Mouse (Mus musculus) heart, embryonic 11.5 days (tissue): ENCODE measurements around the gene Agpat1. TPM values are rescaled to one million over a fixed set of nuclear protein-coding genes. Genes with fewer than 3 reads are reported as not detected.

Source experiments
- ATAC-seq: fragments of 200-750 bp; cut with Nextera tagmentation; replicated peaks from 2 replicates; pipeline ENCODE4 v1.8.0; 2017; ENCODE audit warnings: moderate library complexity; ENCODE audit not compliant: insufficient number of reproducible peaks, low FRiP score, low TSS enrichment
- H3K27ac ChIP-seq: fragments of 300-500 bp; sonication (generic); 2 replicates; pipeline ENCODE4 v1.5.1; 2014; ENCODE audit warnings: mild to moderate bottlenecking, low read depth, low read length
- H3K27me3 ChIP-seq: fragments of 300-500 bp; sonication (generic); 2 replicates; pipeline ENCODE4 v1.6.1; 2014; ENCODE audit warnings: mild to moderate bottlenecking, low read length, mixed read lengths; ENCODE audit not compliant: control insufficient read depth, insufficient read depth
- H3K36me3 ChIP-seq: fragments of 300-500 bp; sonication (generic); 2 replicates; pipeline ENCODE4 v1.6.1; 2014; ENCODE audit warnings: mild to moderate bottlenecking, low read length, moderate library complexity, mixed read lengths; ENCODE audit not compliant: control insufficient read depth, insufficient read depth
- H3K4me1 ChIP-seq: fragments of 300-500 bp; sonication (generic); 2 replicates; pipeline ENCODE4 v1.6.1; 2014; ENCODE audit warnings: low read length; ENCODE audit not compliant: control insufficient read depth, insufficient read depth
- H3K4me2 ChIP-seq: fragments of 300-500 bp; sonication (generic); 2 replicates; pipeline ENCODE4 v1.6.1; 2014; ENCODE audit warnings: mild to moderate bottlenecking, moderate library complexity
- H3K4me3 ChIP-seq: fragments of 300-500 bp; sonication (generic); 2 replicates; pipeline ENCODE4 v1.5.1; 2014; ENCODE audit warnings: low read depth, low read length
- H3K9ac ChIP-seq: fragments of 300-500 bp; sonication (generic); 2 replicates; pipeline ENCODE4 v1.6.1; 2014; ENCODE audit warnings: mild to moderate bottlenecking, low read depth, low read length, moderate library complexity
- H3K9me3 ChIP-seq: fragments of 300-500 bp; sonication (generic); replicated peaks from 2 replicates; pipeline ENCODE4 v1.6.1; 2016; ENCODE audit warnings: low read length; ENCODE audit not compliant: control insufficient read depth
- WGBS: fragments of 180-500 bp; shearing (Covaris S2); extraction: QIAGEN DNeasy Blood & Tissue Kit; methylation state at CpG from one replicate; pipeline ENCODE4 v1.1.7; 2014; ENCODE audit not compliant: insufficient replicate concordance; 5-methylcytosine and 5-hydroxymethylcytosine counted together
- polyA plus RNA-seq: library from polyadenylated mRNA; unstranded; fragments of >200 nt; fragmentation: Nextera tagmentation; extraction: Ambion mirVana; gene quantifications from 2 replicates; pipeline ENCODE4 v1.2.1, GENCODE M21; 2014

Gene Agpat1
- polyA plus RNA-seq, 1 experiment from 2014 or later = 63.1 TPM

- Histone ChIP-seq H3K36me3 (peaks cover 15% of the 10 kb centered on the region), H3K4me2 (no peak overlapping the region), H3K9ac (no peak overlapping the region), H3K27me3 (peaks cover 8% of the 10 kb centered on the region), H3K4me3 (no peak overlapping the region), H3K27ac (no peak overlapping the region), H3K4me1 (peaks cover 12% of the 10 kb centered on the region; the same call in 1 of the 2 replicates), H3K9me3 (no peaks in the 10 kb centered on the region)
- no peak for ATAC-seq
- 65% methylated on average over 9 of the region's 9 CpGs for WGBS
These were observed 49.8 kb downstream of the Agpat1 start for GRCm38 (mm10) chr17:34653746-34654285.

- Histone ChIP-seq H3K27ac (no peak overlapping the region), H3K36me3 (peaks cover 15% of the 10 kb centered on the region), H3K27me3 (peaks cover 13% of the 10 kb centered on the region), H3K4me2 (no peak overlapping the region), H3K4me1 (peaks cover 14% of the 10 kb centered on the region), H3K4me3 (no peak overlapping the region), H3K9ac (no peak overlapping the region), H3K9me3 (no peaks in the 10 kb centered on the region)
- WGBS = 91% methylated on average over 13 of the region's 13 CpGs
- ATAC-seq = no peak
These were observed 50.3 kb downstream of the Agpat1 start for GRCm38 (mm10) chr17:34654392-34654791.

GRCm38 (mm10) chr17:34655160-34655559, 51.1 kb downstream of the Agpat1 start:
- Histone ChIP-seq H3K4me2 (no peak overlapping the region), H3K9ac (no peak overlapping the region), H3K9me3 (no peaks in the 10 kb centered on the region), H3K4me3 (no peak overlapping the region), H3K4me1 (peaks cover 17% of the 10 kb centered on the region), H3K27ac (no peak overlapping the region), H3K27me3 (peaks cover 19% of the 10 kb centered on the region), H3K36me3 (peaks cover 15% of the 10 kb centered on the region)
- 70% methylated on average over 7 of the region's 7 CpGs for WGBS
- ATAC-seq = peak; percentile 1; the same call in 1 of the 2 replicates

GRCm38 (mm10) chr17:34655581-34655991, 51.5 kb downstream of the Agpat1 start:
- peak; percentile 52; the same call in 1 of the 2 replicates for ATAC-seq
- no peak overlapping the region for H3K9ac ChIP-seq
- no peak overlapping the region for H3K4me3 ChIP-seq
- peaks cover 14% of the 10 kb centered on the region for H3K36me3 ChIP-seq
- 0 out of 2 replicates have a peak overlapping the region, but pooled peaks have one; percentile 35 for H3K27ac ChIP-seq
- peaks cover 17% of the 10 kb centered on the region for H3K4me1 ChIP-seq
- H3K9me3 ChIP-seq = no peaks in the 10 kb centered on the region
- no peak overlapping the region for H3K4me2 ChIP-seq
- WGBS = 39% methylated on average over 4 of the region's 4 CpGs
- peaks cover 23% of the 10 kb centered on the region for H3K27me3 ChIP-seq

- H3K27ac ChIP-seq = no peak overlapping the region
- 64% methylated on average over 8 of the region's 8 CpGs for WGBS
These were observed 52.6 kb downstream of the Agpat1 start for GRCm38 (mm10) chr17:34656666-34657065.

GRCm38 (mm10) chr17:34657271-34657670, 53.2 kb downstream of the Agpat1 start:
- WGBS = 27% methylated on average over 2 of the region's 2 CpGs
- H3K27ac ChIP-seq = no peak overlapping the region
- peaks cover 21% of the 10 kb centered on the region for H3K4me1 ChIP-seq

More at GRCm38 (mm10) chr17:34656666-34657065, 52.6 kb downstream of the Agpat1 start:
- Histone ChIP-seq H3K4me3 (no peak overlapping the region), H3K27me3 (peaks cover 29% of the 10 kb centered on the region), H3K4me2 (no peak overlapping the region), H3K4me1 (peaks cover 21% of the 10 kb centered on the region), H3K9ac (no peak overlapping the region), H3K36me3 (peaks cover 9% of the 10 kb centered on the region; the same call in 1 of the 2 replicates), H3K9me3 (no peaks in the 10 kb centered on the region)
- ATAC-seq = no peak

GRCm38 (mm10) chr17:34658145-34658544, 54.1 kb downstream of the Agpat1 start:
- H3K9me3 ChIP-seq = no peaks in the 10 kb centered on the region
- peaks cover 29% of the 10 kb centered on the region for H3K27me3 ChIP-seq
- no peak overlapping the region for H3K27ac ChIP-seq
- H3K4me3 ChIP-seq = no peak overlapping the region
- no peak overlapping the region for H3K9ac ChIP-seq
- H3K4me1 ChIP-seq = peaks cover 21% of the 10 kb centered on the region
- 75% methylated on average over 2 of the region's 2 CpGs for WGBS
- ATAC-seq = no peak
- H3K4me2 ChIP-seq = no peak overlapping the region
- 0 out of 2 replicates have a peak, but pooled peaks cover 2% of the 10 kb centered on the region for H3K36me3 ChIP-seq

More at GRCm38 (mm10) chr17:34657271-34657670, 53.2 kb downstream of the Agpat1 start:
- peaks cover 29% of the 10 kb centered on the region for H3K27me3 ChIP-seq
- H3K36me3 ChIP-seq = peaks cover 4% of the 10 kb centered on the region; the same call in 1 of the 2 replicates
- no peak overlapping the region for H3K4me3 ChIP-seq
- H3K4me2 ChIP-seq = no peak overlapping the region
- H3K9ac ChIP-seq = no peak overlapping the region
- no peak for ATAC-seq
- no peaks in the 10 kb centered on the region for H3K9me3 ChIP-seq

GRCm38 (mm10) chr17:34658591-34658990, 54.5 kb downstream of the Agpat1 start:
- no peak overlapping the region for H3K4me2 ChIP-seq
- no peaks in the 10 kb centered on the region for H3K9me3 ChIP-seq
- H3K36me3 ChIP-seq = no peaks in the 10 kb centered on the region
- no peak overlapping the region for H3K27ac ChIP-seq
- no peak overlapping the region for H3K4me3 ChIP-seq
- 74% methylated on average over 3 of the region's 3 CpGs for WGBS
- H3K9ac ChIP-seq = no peak overlapping the region
- ATAC-seq = no peak
- H3K4me1 ChIP-seq = peaks cover 21% of the 10 kb centered on the region
- peaks cover 29% of the 10 kb centered on the region for H3K27me3 ChIP-seq
